Comparison of ENCODE assay signal across 13 mouse cellular contexts in the genomic region with DNA sequence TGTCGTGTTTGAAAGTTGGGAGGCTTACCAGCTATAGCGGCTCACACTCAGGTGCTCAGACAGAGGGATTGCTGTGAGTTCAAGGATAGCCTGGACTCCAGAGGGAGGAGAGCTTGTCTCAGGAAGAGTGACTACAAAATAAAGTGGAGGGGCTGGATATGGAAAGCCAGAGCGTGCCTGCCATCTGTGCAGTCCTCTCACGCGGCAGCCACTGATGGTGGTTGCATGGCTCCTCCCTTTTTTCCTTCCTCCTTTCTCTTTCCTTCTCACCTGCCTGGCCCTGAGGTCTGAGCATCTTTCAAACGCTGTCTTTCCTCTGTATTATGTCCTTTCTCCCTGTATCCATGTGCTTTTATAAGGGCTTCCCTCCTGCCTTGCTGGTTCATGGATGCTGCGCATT. TPM values are rescaled to one million over a fixed set of nuclear protein-coding genes. Genes with fewer than 3 reads are reported as not detected.
DNase-seq lines count a peak whose midpoint lies in the region; ATAC-seq and TF ChIP-seq lines count a peak whose summit lies in the region.
"Had no signal": no experiment of that assay in that cellular context is flagged by ENCODE, and none has a peak within 500 bp of the region (broad histone marks: within the 10 kb centered on the region; RNA-seq: fewer than 3 reads in every experiment).

No protein-coding gene starts in this region.

- no peak for ATAC-seq in liver, embryonic 13.5 days (ENCODE audit: low read depth)
- ATAC-seq in liver, embryonic 11.5 days (replicated peaks; ENCODE audit: low FRiP score), result no peak
- ATAC-seq in hindbrain, embryonic 12.5 days (ENCODE audit: low FRiP score), result no peak
- ATAC-seq in limb, embryonic 15.5 days (ENCODE audit: insufficient number of reproducible peaks, low FRiP score, low TSS enrichment, low read depth), result no peak
- no peak for ATAC-seq in stomach, postnatal 0 days (ENCODE audit: low FRiP score, low TSS enrichment)
- ATAC-seq: activated CD4-positive, CD25-positive, alpha-beta regulatory T cell, adult 4 months had no signal

- H3K4me2 ChIP-seq in liver, embryonic 13.5 days, result peak overlapping the region; percentile 17; the same call in 1 of the 2 replicates
- no peak overlapping the region for H3K4me2 ChIP-seq in liver, embryonic 11.5 days
- H3K4me2 ChIP-seq in hindbrain, embryonic 12.5 days (replicated peaks), result peak overlapping the region; percentile 87
- H3K4me2 ChIP-seq in limb, embryonic 15.5 days, result peak overlapping the region; percentile 90; the same call in 1 of the 2 replicates
- H3K4me2 ChIP-seq in stomach, postnatal 0 days (replicated peaks; ENCODE audit: low read depth), result peak overlapping the region; percentile 85; the same call in 1 of the 2 replicates

- H3K9me3 ChIP-seq in liver, embryonic 13.5 days (replicated peaks), result no peaks in the 10 kb centered on the region
- no peaks in the 10 kb centered on the region for H3K9me3 ChIP-seq in liver, embryonic 11.5 days (ENCODE audit: control insufficient read depth, low read length)
- H3K9me3 ChIP-seq in hindbrain, embryonic 12.5 days (replicated peaks), result no peaks in the 10 kb centered on the region
- H3K9me3 ChIP-seq in limb, embryonic 15.5 days, result no peaks in the 10 kb centered on the region
- H3K9me3 ChIP-seq in stomach, postnatal 0 days (ENCODE audit: control insufficient read depth, low read length), result no peaks in the 10 kb centered on the region
- H3K9me3 ChIP-seq: heart, embryonic 15.5 days had no signal

- H3K9ac ChIP-seq in liver, embryonic 13.5 days, result no peak overlapping the region
- H3K9ac ChIP-seq in liver, embryonic 11.5 days (ENCODE audit: low read depth, low read length), result no peak overlapping the region
- H3K9ac ChIP-seq in hindbrain, embryonic 12.5 days, result no peak overlapping the region
- H3K9ac ChIP-seq in limb, embryonic 15.5 days, result 0 out of 2 replicates have a peak overlapping the region, but pooled peaks have one; percentile 14
- H3K9ac ChIP-seq in stomach, postnatal 0 days (ENCODE audit: low read length), result no peak overlapping the region
- H3K9ac ChIP-seq: heart, embryonic 15.5 days had no signal

- H3K4me3 ChIP-seq in liver, embryonic 13.5 days (replicated peaks), result no peak overlapping the region
- H3K4me3 ChIP-seq in liver, embryonic 11.5 days (ENCODE audit: low read depth, low read length), result no peak overlapping the region
- no peak overlapping the region for H3K4me3 ChIP-seq in hindbrain, embryonic 12.5 days
- H3K4me3 ChIP-seq in limb, embryonic 15.5 days, result no peak overlapping the region
- H3K4me3 ChIP-seq in stomach, postnatal 0 days (ENCODE audit: low read depth, low read length), result no peak overlapping the region
- H3K4me3 ChIP-seq: heart, embryonic 15.5 days had no signal

- H3K36me3 ChIP-seq in liver, embryonic 13.5 days, result peaks cover 13% of the 10 kb centered on the region
- no peaks in the 10 kb centered on the region; the same call in 1 of the 2 replicates for H3K36me3 ChIP-seq in liver, embryonic 11.5 days (ENCODE audit: control insufficient read depth, insufficient read depth, low read length)
- H3K36me3 ChIP-seq in hindbrain, embryonic 12.5 days, result peaks cover 6% of the 10 kb centered on the region
- peaks cover 6% of the 10 kb centered on the region for H3K36me3 ChIP-seq in limb, embryonic 15.5 days
- no peaks in the 10 kb centered on the region for H3K36me3 ChIP-seq in stomach, postnatal 0 days (ENCODE audit: control insufficient read depth, insufficient read depth, low read length)

- no peak for DNase-seq in liver, embryonic 13.5 days
- DNase-seq in liver, embryonic 11.5 days (ENCODE audit: low spot score), result no peak
- no peak for DNase-seq in stomach, postnatal 0 days (ENCODE audit: low spot score)
- DNase-seq in adrenal gland, adult 2 months, result no peak
- DNase-seq in heart, adult 8-10 months (ENCODE audit: low spot score), result no peak
- DNase-seq: left cerebral cortex, postnatal 4 days; right cerebral cortex, postnatal 14 days; thymus, adult 2 months had no signal

- H3K27ac ChIP-seq in liver, embryonic 13.5 days, result no peak overlapping the region
- no peak overlapping the region for H3K27ac ChIP-seq in liver, embryonic 11.5 days (ENCODE audit: low read depth, low read length)
- H3K27ac ChIP-seq in hindbrain, embryonic 12.5 days, result no peak overlapping the region
- H3K27ac ChIP-seq in limb, embryonic 15.5 days, result no peak overlapping the region
- no peak overlapping the region for H3K27ac ChIP-seq in stomach, postnatal 0 days (replicated peaks)
- H3K27ac ChIP-seq: heart, embryonic 15.5 days; kidney, postnatal 0 days had no signal

- H3K27me3 ChIP-seq in liver, embryonic 13.5 days, result no peaks in the 10 kb centered on the region
- no peaks in the 10 kb centered on the region for H3K27me3 ChIP-seq in liver, embryonic 11.5 days (replicated peaks; ENCODE audit: control insufficient read depth, insufficient read depth, low read length)
- H3K27me3 ChIP-seq in hindbrain, embryonic 12.5 days, result no peaks in the 10 kb centered on the region
- H3K27me3 ChIP-seq in limb, embryonic 15.5 days, result no peaks in the 10 kb centered on the region
- H3K27me3 ChIP-seq in stomach, postnatal 0 days (ENCODE audit: control insufficient read depth, insufficient read depth, low read length), result no peaks in the 10 kb centered on the region
- H3K27me3 ChIP-seq: heart, embryonic 15.5 days had no signal

- H3K4me1 ChIP-seq in liver, embryonic 13.5 days (replicated peaks), result peaks cover 53% of the 10 kb centered on the region
- peaks cover 18% of the 10 kb centered on the region for H3K4me1 ChIP-seq in liver, embryonic 11.5 days (replicated peaks; ENCODE audit: control insufficient read depth, insufficient read depth, low read length)
- H3K4me1 ChIP-seq in hindbrain, embryonic 12.5 days, result peaks cover 42% of the 10 kb centered on the region
- H3K4me1 ChIP-seq in limb, embryonic 15.5 days, result peaks cover 28% of the 10 kb centered on the region
- peaks cover 5% of the 10 kb centered on the region; the same call in 1 of the 2 replicates for H3K4me1 ChIP-seq in stomach, postnatal 0 days (replicated peaks; ENCODE audit: control insufficient read depth, insufficient read depth)

- TF ChIP-seq CTCF in stomach, postnatal 0 days (IDR thresholded peaks at IDR 0.05; ENCODE audit: low read depth), result no peak

- TF ChIP-seq EP300 in stomach, postnatal 0 days (optimal IDR thresholded peaks at IDR 0.05), result no peak

- WGBS in liver, embryonic 13.5 days (ENCODE audit: insufficient replicate concordance), result 78% methylated on average over 7 of the region's 7 CpGs
- 77% methylated on average over 7 of the region's 7 CpGs for WGBS in liver, embryonic 11.5 days
- WGBS in hindbrain, embryonic 12.5 days, result 76% methylated on average over 7 of the region's 7 CpGs
- 70% methylated on average over 7 of the region's 7 CpGs for WGBS in limb, embryonic 15.5 days
- 77% methylated on average over 7 of the region's 7 CpGs for WGBS in stomach, postnatal 0 days

RNA-seq across cellular contexts. Expression of a gene that starts 2.4 kb away (rescaled TPM):
- 17.5 and 17.9 TPM in 2 replicates for polyA plus RNA-seq in liver, embryonic 13.5 days (2015; fragmentation: Nextera tagmentation; extraction: Ambion mirVana)
- 29.3 and 29.7 TPM in 2 replicates for polyA plus RNA-seq in liver, embryonic 11.5 days (2014; fragmentation: Nextera tagmentation; extraction: Ambion mirVana)
- 62.2 and 64.4 TPM in 2 replicates for polyA plus RNA-seq in hindbrain, embryonic 12.5 days (2016; fragmentation: Nextera tagmentation; extraction: Ambion mirVana)
- 50.5 and 53.2 TPM in 2 replicates for polyA plus RNA-seq in limb, embryonic 15.5 days (2015; fragmentation: Nextera tagmentation; extraction: Ambion mirVana)
- 39.7 and 41.4 TPM in 2 replicates for polyA plus RNA-seq in stomach, postnatal 0 days (2015; fragmentation: Nextera tagmentation; extraction: Ambion mirVana)
- 100 to 1,000 TPM in 1 of 2 experiments, 10 to 100 TPM in 1; 89.4 to 106 TPM for total RNA-seq in adrenal gland, adult 2 months (2021)
- 199 and 221 TPM in 2 replicates for polyA plus RNA-seq in adrenal gland, adult 2 months (2012; rRNA removed)
- total RNA-seq in heart, adult 8-10 months (2022), result 1 to 10 TPM; 2.2 to 4.3 (median 3.1) TPM

RNA-seq across cellular contexts. Expression of a gene that starts 36.7 kb away (rescaled TPM):
- 30.7 and 31.8 TPM in 2 replicates for polyA plus RNA-seq in liver, embryonic 13.5 days (2015; fragmentation: Nextera tagmentation; extraction: Ambion mirVana)
- 63.6 and 67.9 TPM in 2 replicates for polyA plus RNA-seq in liver, embryonic 11.5 days (2014; fragmentation: Nextera tagmentation; extraction: Ambion mirVana)
- polyA plus RNA-seq in hindbrain, embryonic 12.5 days (2016; fragmentation: Nextera tagmentation; extraction: Ambion mirVana), result 38.1 and 39.9 TPM in 2 replicates
- polyA plus RNA-seq in limb, embryonic 15.5 days (2015; fragmentation: Nextera tagmentation; extraction: Ambion mirVana), result 32.4 and 33.0 TPM in 2 replicates
- polyA plus RNA-seq in stomach, postnatal 0 days (2015; fragmentation: Nextera tagmentation; extraction: Ambion mirVana), result 25.3 and 27.9 TPM in 2 replicates
- total RNA-seq in adrenal gland, adult 2 months (2021), result 10 to 100 TPM; 25.3 to 28.7 TPM
- polyA plus RNA-seq in adrenal gland, adult 2 months (2012; rRNA removed), result 11.0 and 22.1 TPM in 2 replicates
- 10 to 100 TPM; 44.4 to 61.8 (median 45.5) TPM for total RNA-seq in heart, adult 8-10 months (2022)

RNA-seq across cellular contexts. Expression of a gene that starts 44.1 kb away (rescaled TPM):
- 5.8 and 6.2 TPM in 2 replicates for polyA plus RNA-seq in liver, embryonic 13.5 days (2015; fragmentation: Nextera tagmentation; extraction: Ambion mirVana)
- 18.5 and 19.4 TPM in 2 replicates for polyA plus RNA-seq in liver, embryonic 11.5 days (2014; fragmentation: Nextera tagmentation; extraction: Ambion mirVana)
- 16.7 and 18.0 TPM in 2 replicates for polyA plus RNA-seq in hindbrain, embryonic 12.5 days (2016; fragmentation: Nextera tagmentation; extraction: Ambion mirVana)
- 9.0 and 9.2 TPM in 2 replicates for polyA plus RNA-seq in limb, embryonic 15.5 days (2015; fragmentation: Nextera tagmentation; extraction: Ambion mirVana)
- 3.3 and 4.5 TPM in 2 replicates for polyA plus RNA-seq in stomach, postnatal 0 days (2015; fragmentation: Nextera tagmentation; extraction: Ambion mirVana)
- 10 to 100 TPM; 19.2 to 19.6 TPM for total RNA-seq in adrenal gland, adult 2 months (2021)
- 26.0 and 53.9 TPM in 2 replicates for polyA plus RNA-seq in adrenal gland, adult 2 months (2012; rRNA removed)
- total RNA-seq in heart, adult 8-10 months (2022), result 10 to 100 TPM; 11.8 to 14.2 (median 12.6) TPM

RNA-seq across cellular contexts. Expression of a gene that starts 53.5 kb away (rescaled TPM):
- 0.14 TPM in 1 of 2 replicates, not detected in the other for polyA plus RNA-seq in liver, embryonic 13.5 days (2015; fragmentation: Nextera tagmentation; extraction: Ambion mirVana)
- polyA plus RNA-seq in liver, embryonic 11.5 days (2014; fragmentation: Nextera tagmentation; extraction: Ambion mirVana), result 0.05 and 0.15 TPM in 2 replicates
- polyA plus RNA-seq in hindbrain, embryonic 12.5 days (2016; fragmentation: Nextera tagmentation; extraction: Ambion mirVana), result 2.4 and 3.1 TPM in 2 replicates
- polyA plus RNA-seq in limb, embryonic 15.5 days (2015; fragmentation: Nextera tagmentation; extraction: Ambion mirVana), result 0.22 and 0.31 TPM in 2 replicates
- 0.21 and 0.30 TPM in 2 replicates for polyA plus RNA-seq in stomach, postnatal 0 days (2015; fragmentation: Nextera tagmentation; extraction: Ambion mirVana)
- 1 to 10 TPM; 1.5 to 1.7 TPM for total RNA-seq in adrenal gland, adult 2 months (2021)
- polyA plus RNA-seq in adrenal gland, adult 2 months (2012; rRNA removed), result 0.26 and 1.8 TPM in 2 replicates
- under 1 TPM in 3 of 4 experiments, not detected in 1; 0.03 to 0.31 (median 0.03) TPM for total RNA-seq in heart, adult 8-10 months (2022)
- polyA plus RNA-seq: activated CD4-positive, CD25-positive, alpha-beta regulatory T cell, adult 4 months; heart, embryonic 15.5 days had no signal
